ENCODE assay signal across 27 mouse cellular contexts in genomic region chr3:37735166-37735565, GRCm38 (mm10). TPM values are rescaled to one million over a fixed set of nuclear protein-coding genes. Genes with fewer than 3 reads are reported as not detected.
"Had no signal": no experiment of that assay in that cellular context is flagged by ENCODE, and none has a peak within 500 bp of the region (broad histone marks: within the 10 kb centered on the region; RNA-seq: fewer than 3 reads in every experiment).

No protein-coding gene starts in this region.

- H3K27me3 ChIP-seq: hindbrain, embryonic 12.5 days; limb, embryonic 13.5 days; limb, embryonic 15.5 days had no signal

- H3K4me1 ChIP-seq: liver, embryonic 12.5 days had no signal

- H3K4me2 ChIP-seq: heart, embryonic 12.5 days; hindbrain, embryonic 12.5 days; hindbrain, embryonic 14.5 days; limb, embryonic 13.5 days; limb, embryonic 15.5 days; liver, embryonic 12.5 days had no signal

- H3K9ac ChIP-seq: heart, embryonic 12.5 days; hindbrain, embryonic 12.5 days; hindbrain, embryonic 14.5 days; limb, embryonic 13.5 days; limb, embryonic 15.5 days; liver, embryonic 12.5 days had no signal

- DNase-seq: gastrocnemius, adult 2 months; gastrocnemius, postnatal 10 days; gastrocnemius, postnatal 25 days; heart, postnatal 10 days; heart, postnatal 4 days; kidney, adult 11 months; kidney, adult 2 months; kidney, adult 9 months; kidney, postnatal 14 days; kidney, postnatal 36 days; layer of hippocampus, adult 9-11 months; layer of hippocampus, postnatal 36 days; left cerebral cortex, postnatal 4 days had no signal

- H3K27ac ChIP-seq: gastrocnemius, adult 2 months; heart, embryonic 10.5 days; hindbrain, embryonic 10.5 days; hindbrain, embryonic 12.5 days; hindbrain, embryonic 14.5 days; limb, embryonic 13.5 days; limb, embryonic 15.5 days; liver, embryonic 12.5 days had no signal

- H3K9me3 ChIP-seq: heart, embryonic 10.5 days; heart, embryonic 12.5 days; hindbrain, embryonic 10.5 days; hindbrain, embryonic 12.5 days; limb, embryonic 13.5 days; limb, embryonic 15.5 days; liver, embryonic 12.5 days had no signal

- H3K4me3 ChIP-seq: gastrocnemius, adult 2 months; heart, embryonic 10.5 days; heart, embryonic 12.5 days; hindbrain, embryonic 10.5 days; hindbrain, embryonic 12.5 days; limb, embryonic 13.5 days; limb, embryonic 15.5 days; liver, embryonic 12.5 days had no signal

- H3K36me3 ChIP-seq: heart, embryonic 10.5 days; heart, embryonic 12.5 days; hindbrain, embryonic 10.5 days; hindbrain, embryonic 12.5 days; limb, embryonic 13.5 days; limb, embryonic 15.5 days; liver, embryonic 12.5 days had no signal

- ATAC-seq: forebrain, embryonic 16.5 days; hindbrain, embryonic 16.5 days; inflammation-experienced regulatory T-cells, adult 6 months; intestine, embryonic 16.5 days; liver, embryonic 12.5 days had no signal

RNA-seq across cellular contexts. Expression of gene Gm5148, which starts 10.9 kb away (rescaled TPM):
- total RNA-seq: heart, adult 8-10 months; heart, postnatal 25 days had no signal
